Mouse (Mus musculus): ENCODE measurements around the gene Pla1a. TPM values are rescaled to one million over a fixed set of nuclear protein-coding genes. Genes with fewer than 3 reads are reported as not detected.

Gene Pla1a
- total RNA-seq, 2 experiments from 2014 or later: 1.2 to 1.3 TPM

DNA sequence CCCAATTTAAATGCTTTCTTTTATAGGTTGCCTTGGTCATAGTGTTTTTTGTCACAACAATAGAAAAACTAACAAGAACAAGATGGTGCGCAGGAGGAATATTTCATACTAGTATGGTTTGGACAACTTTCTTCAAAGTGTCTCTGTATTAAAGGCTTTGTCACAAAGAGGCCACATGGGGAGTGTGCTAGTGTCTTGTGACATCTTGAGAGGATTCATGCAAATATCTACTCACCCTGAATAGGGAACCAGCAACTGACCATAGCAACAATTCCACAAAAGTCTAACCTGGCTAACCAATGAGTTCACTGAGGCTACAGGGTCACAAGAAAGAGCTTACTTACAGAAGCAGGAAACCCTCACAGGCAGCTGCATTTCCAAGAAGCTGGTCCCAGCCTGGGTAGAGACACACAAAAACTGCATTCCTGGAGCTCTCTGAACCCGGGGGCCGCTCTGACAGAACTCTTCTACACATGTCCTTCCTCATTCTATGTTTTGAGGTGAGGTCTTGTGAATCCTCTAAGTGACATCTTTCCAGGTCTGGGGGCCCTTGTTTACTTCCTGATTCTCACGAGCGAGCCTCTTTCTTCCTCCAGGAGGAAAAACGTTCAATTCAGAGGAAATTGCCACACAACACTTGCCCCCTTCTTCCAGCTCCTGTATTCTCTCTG lies 37.8 kb downstream of the Pla1a start:
- intact Hi-C loops (cut with DNase I): no loop called here
- DNase-seq (ENCODE audit: low spot score in 2 of 2): no peak

GRCm38 (mm10) chr16:38394191-38394618 lies 38.7 kb downstream of the Pla1a start:
- DNase-seq (ENCODE audit: low spot score in 2 of 2): no peak
- intact Hi-C loops (cut with DNase I): no loop called here

- intact Hi-C loops (cut with DNase I): no loop called here
- DNase-seq (ENCODE audit: low spot score in 2 of 2): peak in 1 of 2 experiments; percentile 19
Observed at GRCm38 (mm10) chr16:38392126-38392894, 40.6 kb downstream of the Pla1a start.

DNA sequence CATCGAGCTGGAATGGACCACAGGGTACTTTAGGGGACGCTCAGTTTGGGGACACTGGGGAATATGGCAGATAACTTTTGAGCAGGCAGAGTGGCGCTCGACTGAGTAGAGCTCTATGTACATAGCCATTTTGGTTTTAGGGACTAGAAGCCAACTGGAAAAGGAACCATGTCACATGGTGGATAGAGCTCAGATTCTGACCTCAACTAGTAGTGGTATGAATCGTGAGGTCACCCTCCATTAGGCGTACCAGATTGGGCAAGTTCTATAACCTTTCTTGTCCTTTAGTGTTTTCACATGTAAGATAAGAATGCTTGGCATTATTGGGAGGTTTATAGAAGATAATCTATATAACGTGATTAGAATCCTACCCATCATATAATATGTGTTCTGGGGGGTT lies 42.6 kb downstream of the Pla1a start:
- intact Hi-C loops (cut with DNase I): no loop called here
- no peak for DNase-seq (ENCODE audit: low spot score in 2 of 2)

DNA sequence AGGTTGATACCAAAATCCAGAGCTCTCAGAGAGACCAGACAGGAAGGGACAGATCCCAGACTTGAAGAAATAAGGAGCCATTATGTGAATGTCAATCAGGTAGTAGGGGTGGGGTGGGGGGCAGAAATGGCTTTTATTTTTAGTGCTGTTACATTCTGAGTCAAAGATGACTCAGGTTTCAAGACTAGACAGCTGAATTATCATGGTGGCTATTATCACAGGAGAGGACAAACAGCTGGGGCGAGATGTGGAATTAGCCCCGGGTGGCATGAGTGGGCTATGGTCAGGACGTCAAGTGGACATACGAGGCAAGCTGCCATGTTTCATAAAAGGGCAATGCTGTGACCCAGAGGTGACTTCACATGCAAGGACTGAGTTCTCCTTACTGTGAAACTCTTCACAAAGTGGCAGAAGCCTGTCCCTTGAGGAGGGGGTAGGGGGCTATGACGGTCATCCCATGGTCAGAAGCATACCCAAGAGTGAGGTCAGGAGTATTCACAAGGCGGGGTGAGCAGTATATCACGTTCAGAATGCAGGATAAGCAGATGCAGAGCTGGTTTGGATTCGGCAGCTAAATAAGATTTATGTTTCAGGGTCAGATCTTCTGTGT lies 43.6 kb downstream of the Pla1a start:
- intact Hi-C loops (cut with DNase I): no loop called here
- DNase-seq (ENCODE audit: low spot score in 2 of 2): no peak

DNA sequence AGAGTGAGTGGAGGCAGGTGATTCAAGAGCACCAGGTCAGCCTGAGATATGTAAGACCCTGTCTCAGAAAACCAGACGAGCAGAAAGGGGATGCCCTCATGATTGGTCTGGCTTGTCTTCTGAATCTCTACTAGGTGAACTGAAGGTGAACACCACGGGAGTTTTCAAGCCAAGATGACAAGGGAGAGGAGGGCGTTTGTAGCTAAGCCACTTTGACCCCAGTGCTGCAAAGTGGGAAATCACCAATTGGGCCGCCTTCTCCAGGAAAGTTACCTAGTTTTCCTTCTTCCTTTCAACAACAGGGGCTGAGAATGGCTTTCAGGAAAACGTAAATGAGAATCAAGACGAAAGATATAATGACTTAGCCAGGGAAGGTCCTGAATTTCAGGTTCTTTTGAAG lies 44.2 kb downstream of the Pla1a start:
- no peak for DNase-seq (ENCODE audit: low spot score in 2 of 2)
- intact Hi-C loops (cut with DNase I): no loop called here

DNA sequence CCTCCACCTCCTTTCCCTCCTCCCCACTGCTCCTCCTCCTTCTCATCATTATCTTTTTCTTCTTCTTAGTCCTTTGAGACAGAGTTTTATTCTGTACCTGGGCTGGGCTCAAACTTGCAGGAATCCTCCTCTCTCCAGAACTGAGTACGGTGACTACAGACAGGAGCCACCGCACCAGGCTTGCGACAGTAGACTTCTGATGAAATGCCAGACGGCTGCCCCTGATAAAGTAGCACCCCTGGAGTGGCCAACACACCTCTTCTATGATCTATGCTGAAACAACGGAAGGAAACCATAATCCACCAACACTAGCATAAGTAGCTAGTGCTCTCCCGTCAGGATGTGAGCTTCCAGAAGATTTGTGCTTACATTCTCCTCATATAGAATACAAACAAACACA lies 45.6 kb downstream of the Pla1a start:
- DNase-seq (ENCODE audit: low spot score in 2 of 2): no peak
- intact Hi-C loops (cut with DNase I): no loop called here

DNA sequence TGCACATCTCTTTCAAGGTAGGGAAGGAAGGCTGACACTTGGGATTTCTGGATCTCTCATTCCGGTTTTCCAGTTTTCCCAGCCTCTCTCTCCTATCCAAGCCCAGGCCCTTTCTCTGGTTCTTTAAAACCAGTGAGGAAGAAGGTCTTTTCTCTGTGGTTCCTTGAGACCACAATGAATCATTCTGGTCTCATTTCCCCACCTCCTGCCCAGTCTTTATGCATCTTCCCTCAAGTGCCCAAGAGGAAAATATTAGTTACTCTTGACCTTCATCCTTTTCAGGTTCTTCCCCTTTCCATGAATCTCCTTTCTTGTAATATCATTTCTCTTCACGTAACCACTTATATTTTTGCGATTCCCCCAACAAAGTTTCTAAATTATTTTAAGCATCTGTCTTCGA lies 47.2 kb downstream of the Pla1a start:
- intact Hi-C loops (cut with DNase I): no loop called here
- no peak for DNase-seq (ENCODE audit: low spot score in 2 of 2)

GRCm38 (mm10) chr16:38385184-38385634 lies 47.7 kb downstream of the Pla1a start:
- DNase-seq (ENCODE audit: low spot score in 2 of 2): no peak
- intact Hi-C loops (cut with DNase I): no loop called here

GRCm38 (mm10) chr16:38383683-38384082 lies 49.3 kb downstream of the Pla1a start:
- intact Hi-C loops (cut with DNase I): no loop called here

GRCm38 (mm10) chr16:38379926-38380325 lies 53.0 kb downstream of the Pla1a start:
- intact Hi-C loops (cut with DNase I): loop anchor here (5.0 kb wide), 1 partner anchor 102 kb away; no protein-coding TSS in a partner anchor

More at GRCm38 (mm10) chr16:38383683-38384082, 49.3 kb downstream of the Pla1a start:
- no peak for DNase-seq (ENCODE audit: low spot score in 2 of 2)

GRCm38 (mm10) chr16:38379493-38379892 lies 53.5 kb downstream of the Pla1a start:
- intact Hi-C loops (cut with DNase I): loop anchor here (5.0 kb wide), 1 partner anchor 103 kb away; no protein-coding TSS in a partner anchor
- no peak for DNase-seq (ENCODE audit: low spot score in 2 of 2)

More at GRCm38 (mm10) chr16:38379926-38380325, 53.0 kb downstream of the Pla1a start:
- DNase-seq (ENCODE audit: low spot score in 2 of 2): no peak

DNA sequence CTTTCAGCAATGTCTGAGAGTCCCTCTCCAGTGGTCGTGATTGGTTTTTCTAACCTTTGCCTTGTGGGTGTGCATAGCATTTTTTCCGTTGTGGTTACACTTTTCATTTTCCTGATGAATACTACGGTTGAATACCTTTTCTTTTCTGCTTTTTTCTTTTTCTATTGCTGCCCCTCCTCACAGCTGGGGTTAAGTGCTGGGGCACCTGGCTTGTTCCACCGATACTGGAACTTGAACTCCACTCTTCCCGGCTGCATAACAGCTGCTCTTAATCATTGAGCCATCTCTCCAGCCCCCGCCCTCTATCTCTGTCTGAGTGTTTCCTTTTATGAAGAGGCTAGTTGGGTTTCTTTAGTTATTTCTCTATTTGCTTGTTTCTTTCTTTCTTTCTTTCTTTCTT lies 53.9 kb downstream of the Pla1a start:
- intact Hi-C loops (cut with DNase I): loop anchor here (5.0 kb wide), 1 partner anchor 103 kb away; no protein-coding TSS in a partner anchor
- no peak for DNase-seq (ENCODE audit: low spot score in 2 of 2)

GRCm38 (mm10) chr16:38378591-38378990 lies 54.4 kb downstream of the Pla1a start:
- intact Hi-C loops (cut with DNase I): loop anchor here (5.0 kb wide), 1 partner anchor 104 kb away; no protein-coding TSS in a partner anchor
- no peak for DNase-seq (ENCODE audit: low spot score in 2 of 2)

- DNase-seq (ENCODE audit: low spot score in 2 of 2): no peak
- intact Hi-C loops (cut with DNase I): loop anchor here (5.0 kb wide), 1 partner anchor 105 kb away; no protein-coding TSS in a partner anchor
Observed at GRCm38 (mm10) chr16:38377546-38377945, 55.4 kb downstream of the Pla1a start.

DNA sequence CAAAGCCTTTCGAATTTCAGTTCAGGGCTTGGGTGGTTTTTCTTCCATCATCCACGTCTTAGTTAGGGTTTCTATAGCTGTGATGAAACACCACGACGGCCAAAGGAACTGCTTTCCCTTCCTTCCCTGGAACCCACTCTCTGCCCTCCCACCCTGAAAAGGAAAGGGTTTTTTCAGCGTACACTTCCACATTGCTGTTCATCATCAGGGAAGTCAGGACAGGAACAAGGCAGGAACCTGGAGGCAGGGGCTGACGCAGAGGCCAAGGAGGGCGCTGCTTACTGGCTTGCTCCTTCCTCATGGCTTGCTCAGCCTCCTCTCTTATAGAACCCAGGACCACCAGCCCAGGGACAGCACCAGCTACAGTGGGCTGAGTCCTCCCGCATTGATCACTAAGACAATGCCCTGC lies 56.1 kb downstream of the Pla1a start:
- DNase-seq (ENCODE audit: low spot score in 2 of 2): no peak
- intact Hi-C loops (cut with DNase I): loop anchor here (5.0 kb wide), 1 partner anchor 105 kb away; no protein-coding TSS in a partner anchor

GRCm38 (mm10) chr16:38376163-38376840 lies 56.6 kb downstream of the Pla1a start:
- intact Hi-C loops (cut with DNase I): loop anchor here (5.0 kb wide), 1 partner anchor 106 kb away; no protein-coding TSS in a partner anchor
- DNase-seq (ENCODE audit: low spot score in 2 of 2): peak; percentile 72 to 75

DNA sequence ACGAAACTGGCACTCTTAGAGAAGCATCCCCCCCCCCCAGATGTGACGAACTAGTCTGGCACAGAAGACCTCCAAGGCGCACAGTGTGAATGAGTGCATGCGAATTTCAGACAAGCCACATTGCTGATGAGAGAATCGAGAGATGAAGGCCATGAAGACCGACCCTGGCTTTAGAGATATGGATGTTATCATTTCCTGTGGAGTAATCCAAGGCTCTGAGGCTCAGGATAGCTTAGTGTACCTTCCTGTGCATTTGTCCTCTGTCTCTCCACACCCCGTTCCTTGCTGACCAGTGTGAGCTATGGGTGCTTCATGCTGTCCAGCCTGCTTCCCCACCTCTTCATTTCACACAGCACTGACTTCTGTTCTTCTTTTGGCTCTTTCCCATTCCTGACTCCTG lies 57.8 kb downstream of the Pla1a start:
- intact Hi-C loops (cut with DNase I): loop anchor here (5.0 kb wide), 1 partner anchor 107 kb away; no protein-coding TSS in a partner anchor
- no peak for DNase-seq (ENCODE audit: low spot score in 2 of 2)

DNA sequence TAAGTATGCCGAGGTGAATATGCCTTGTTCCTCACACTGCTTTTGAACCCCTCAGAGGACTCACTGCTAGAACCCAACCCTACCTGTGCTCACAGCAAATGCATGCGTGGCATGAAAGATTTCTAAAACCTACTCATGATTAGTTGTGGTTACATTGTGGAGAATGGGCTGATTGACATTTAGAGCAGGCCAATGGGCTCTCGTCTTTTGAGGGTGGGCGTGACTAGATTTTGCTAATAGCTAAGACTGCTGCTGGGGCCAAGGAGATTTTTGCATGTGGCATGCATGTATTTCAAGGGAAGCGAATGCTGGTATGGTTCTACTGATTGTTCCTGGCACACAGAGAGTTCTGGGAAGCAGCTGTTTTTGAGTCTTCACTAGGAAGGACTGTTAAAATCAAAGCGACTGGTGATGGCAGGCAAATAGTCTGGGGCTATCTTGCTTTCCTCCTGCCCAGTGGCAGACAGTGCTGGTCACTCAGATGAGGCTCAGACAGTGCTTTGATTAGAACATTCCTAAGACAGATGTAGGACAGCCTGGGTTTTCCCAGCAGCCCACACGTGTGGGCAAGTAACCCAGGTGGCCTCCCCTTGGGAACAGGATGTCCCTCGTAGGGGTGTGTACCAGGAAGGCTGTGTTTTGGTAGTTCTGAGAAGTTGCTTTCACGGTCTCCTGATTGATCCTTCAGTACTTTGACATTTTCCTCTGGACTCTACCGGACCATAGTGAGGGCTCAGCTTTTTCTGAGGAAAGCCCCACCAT lies 58.4 kb downstream of the Pla1a start:
- intact Hi-C loops (cut with DNase I): loop anchor here (5.0 kb wide), 1 partner anchor 108 kb away; no protein-coding TSS in a partner anchor

More for the DNA sequence above, 58.4 kb downstream of the Pla1a start:
- no peak for DNase-seq (ENCODE audit: low spot score in 2 of 2)

All from left cerebral cortex, postnatal 25 days (tissue).